Mouse (Mus musculus): Measurements from ENCODE around the gene Relb.

- TF ChIP-seq POLR2A (IDR thresholded peaks at IDR 0.05; ENCODE audit: borderline replicate concordance, extremely low read depth, insufficient read depth, insufficient read length, poor library complexity, severe bottlenecking) (no peak), CTCF (IDR thresholded peaks at IDR 0.05; ENCODE audit: borderline replicate concordance, extremely low read depth, insufficient read depth, insufficient read length) (no peak)
Observed at GRCm38 (mm10) chr7:19620811-19621210, 8.4 kb downstream of the Relb start.

Data from brain, embryonic 14.5 days (tissue).